Mouse (Mus musculus) forebrain, postnatal 0 days (tissue): ENCODE measurements around the gene Gm10337. TPM values are rescaled to one million over a fixed set of nuclear protein-coding genes. Genes with fewer than 3 reads are reported as not detected.

ENCODE experiments used
- ATAC-seq: fragments of 200-750 bp; cut with Nextera tagmentation; 2 replicates; pipeline ENCODE4 v1.8.0; 2017; ENCODE audit warnings: mild to moderate bottlenecking, moderate library complexity
- DNase-seq: peaks from one replicate; pipeline ENCODE4 v3.0.0-alpha.2; 2015
- H3K27ac ChIP-seq: fragments of 300-500 bp; sonication (generic); 2 replicates; pipeline ENCODE4 v1.5.1; 2014; ENCODE audit warnings: low read depth, mild to moderate bottlenecking, antibody characterized with exemption, low read length, moderate library complexity, mixed read lengths
- H3K27me3 ChIP-seq: fragments of 300-500 bp; sonication (generic); 2 replicates; pipeline ENCODE4 v1.6.1; 2014; ENCODE audit warnings: mild to moderate bottlenecking, low read length, mixed read lengths; ENCODE audit not compliant: insufficient read depth
- H3K36me3 ChIP-seq: fragments of 300-500 bp; sonication (generic); 2 replicates; pipeline ENCODE4 v1.6.1; 2014; ENCODE audit warnings: mild to moderate bottlenecking, moderate library complexity; ENCODE audit not compliant: insufficient read depth
- H3K4me1 ChIP-seq: fragments of 300-500 bp; sonication (generic); 2 replicates; pipeline ENCODE4 v1.6.1; 2014; ENCODE audit warnings: antibody characterized with exemption; ENCODE audit not compliant: insufficient read depth
- H3K4me2 ChIP-seq: fragments of 300-500 bp; sonication (generic); 2 replicates; pipeline ENCODE4 v1.6.1; 2014; ENCODE audit warnings: low read depth, mild to moderate bottlenecking, moderate library complexity
- H3K4me3 ChIP-seq: fragments of 300-500 bp; sonication (generic); 2 replicates; pipeline ENCODE4 v1.5.1; 2014; ENCODE audit warnings: low read depth, low read length, mixed read lengths
- H3K9ac ChIP-seq: fragments of 300-500 bp; sonication (generic); 2 replicates; pipeline ENCODE4 v1.6.1; 2014; ENCODE audit warnings: mild to moderate bottlenecking
- H3K9me3 ChIP-seq: fragments of 300-500 bp; sonication (generic); 2 replicates; pipeline ENCODE4 v1.6.1; 2016; ENCODE audit warnings: low read length
- CTCF ChIP-seq: sonication (generic); IDR thresholded peaks from 2 replicates; pipeline ENCODE4 v1.5.1; 2016; ENCODE audit warnings: antibody characterized with exemption, control low read depth, low read depth
- WGBS: fragments of 180-500 bp; shearing (Covaris S2); extraction: QIAGEN DNeasy Blood & Tissue Kit; methylation state at CpG from one replicate; pipeline ENCODE4 v1.1.7; 2014; 5-methylcytosine and 5-hydroxymethylcytosine counted together
- polyA plus RNA-seq: library from polyadenylated mRNA; unstranded; fragments of >200 nt; fragmentation: Nextera tagmentation; extraction: Ambion mirVana; gene quantifications from 2 replicates; pipeline ENCODE4 v1.2.1, GENCODE M21; 2015
- total RNA-seq: library from RNA; depleted of rRNA; stranded (reverse); fragments of >200 nt; gene quantifications from 2 replicates; pipeline ENCODE4 v1.2.3, GENCODE M21; 2014

The Gm10337 gene
- total and polyA plus RNA-seq, 2 experiments from 2014 or later: 4.2 TPM; not detected in 1

GRCm38 (mm10) chr15:102505073-102505769 is 1.7 kb downstream of the Gm10337 start:
- Histone ChIP-seq H3K27me3 (no peaks in the 10 kb centered on the region), H3K9ac (no peak overlapping the region), H3K4me1 (peaks cover 14% of the 10 kb centered on the region), H3K4me3 (no peak overlapping the region), H3K9me3 (no peaks in the 10 kb centered on the region), H3K4me2 (no peak overlapping the region), H3K27ac (no peak overlapping the region), H3K36me3 (peaks cover 68% of the 10 kb centered on the region)
- no peak for DNase-seq
- WGBS: 79% methylated on average over 12 of the region's 12 CpGs
- no peak for ATAC-seq
- no peak for TF ChIP-seq CTCF

DNA sequence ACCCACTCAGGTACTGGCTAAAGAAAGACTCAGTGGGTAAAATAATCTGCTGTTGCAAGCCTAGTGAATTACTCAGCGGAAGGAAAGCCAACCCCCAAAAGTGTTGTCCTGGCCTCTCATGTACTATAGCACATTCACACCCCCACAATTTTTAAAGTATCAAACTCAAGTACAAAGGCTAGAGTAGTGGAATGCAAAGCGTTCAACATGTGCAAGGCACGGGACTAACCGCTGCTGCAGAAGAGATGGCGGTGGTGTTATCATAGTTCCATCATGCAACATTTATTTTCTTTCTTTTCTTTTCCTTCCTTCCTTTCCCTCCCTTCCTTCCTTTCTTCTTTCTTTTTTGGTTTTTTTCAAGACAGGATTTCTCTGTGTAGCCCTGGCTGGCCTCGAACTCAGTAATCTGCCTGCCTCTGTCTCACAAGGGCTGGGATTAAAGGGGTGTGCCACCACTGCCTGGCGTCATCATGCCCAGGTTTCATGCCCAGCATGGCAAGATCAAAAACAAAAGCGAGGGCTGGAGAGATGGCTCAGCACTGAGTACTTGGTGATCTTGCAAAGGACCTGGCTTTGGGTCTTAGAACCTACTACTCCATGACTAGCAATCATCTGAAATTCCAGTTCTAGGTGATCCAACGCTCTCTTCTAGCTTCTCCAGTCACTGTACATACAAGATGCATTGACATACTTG is 2.4 kb downstream of the Gm10337 start:
- Histone ChIP-seq H3K27ac (no peak overlapping the region), H3K36me3 (peaks cover 61% of the 10 kb centered on the region), H3K4me1 (peaks cover 16% of the 10 kb centered on the region), H3K27me3 (no peaks in the 10 kb centered on the region), H3K4me3 (no peak overlapping the region), H3K9me3 (no peaks in the 10 kb centered on the region), H3K4me2 (no peak overlapping the region), H3K9ac (no peak overlapping the region)
- ATAC-seq (no peak), DNase-seq (no peak)
- WGBS: 86% methylated on average over 9 of the region's 9 CpGs
- no peak for TF ChIP-seq CTCF

DNA sequence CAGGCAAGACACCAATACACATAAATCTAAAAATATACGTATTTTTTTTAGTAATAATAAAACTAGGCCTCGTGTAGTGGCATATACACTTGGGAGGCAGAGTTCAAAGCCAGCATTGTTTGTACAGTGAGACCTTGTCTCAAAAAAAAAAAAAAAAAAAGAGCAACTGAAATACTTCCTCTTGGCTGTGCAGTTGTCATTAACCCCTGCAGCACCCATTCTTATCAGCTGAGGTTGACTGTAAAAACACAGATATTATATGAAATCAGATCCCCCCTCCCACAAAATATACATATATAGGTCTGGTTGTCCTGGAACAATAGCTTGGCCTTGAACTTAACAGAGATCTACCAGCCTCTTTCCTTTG is 2.9 kb downstream of the Gm10337 start:
- no peak overlapping the region for H3K4me2 ChIP-seq
- peaks cover 21% of the 10 kb centered on the region for H3K4me1 ChIP-seq
- H3K9ac ChIP-seq: no peak overlapping the region
- TF ChIP-seq CTCF: no peak
- no peaks in the 10 kb centered on the region for H3K9me3 ChIP-seq
- ATAC-seq (no peak), DNase-seq (no peak)
- peaks cover 55% of the 10 kb centered on the region for H3K36me3 ChIP-seq
- H3K27ac ChIP-seq: no peak overlapping the region
- no peaks in the 10 kb centered on the region for H3K27me3 ChIP-seq
- H3K4me3 ChIP-seq: no peak overlapping the region
- 51% methylated on average over 2 of the region's 2 CpGs for WGBS

DNA sequence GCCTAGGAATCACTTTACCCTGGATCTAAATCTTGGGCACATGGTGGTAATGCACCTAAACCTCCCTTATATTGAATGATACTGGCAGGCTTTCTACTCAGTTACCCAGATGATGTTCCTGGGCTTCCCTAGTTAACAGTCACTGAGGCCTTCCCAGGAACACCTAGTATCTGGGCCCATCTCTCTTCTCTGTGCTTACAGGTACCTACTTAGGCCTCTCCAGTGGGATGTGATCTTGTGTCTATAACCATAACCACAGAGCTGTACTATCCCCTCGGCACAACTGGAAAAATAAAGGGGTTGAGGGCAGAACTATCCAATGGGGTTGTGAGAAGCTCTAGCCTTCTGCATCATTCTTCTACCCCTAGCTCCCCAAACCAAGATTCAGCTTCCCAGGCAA is 3.3 kb downstream of the Gm10337 start:
- Histone ChIP-seq H3K27ac (no peak overlapping the region), H3K36me3 (peaks cover 51% of the 10 kb centered on the region), H3K4me3 (no peak overlapping the region), H3K9ac (no peak overlapping the region), H3K9me3 (no peaks in the 10 kb centered on the region), H3K4me2 (no peak overlapping the region), H3K4me1 (peaks cover 26% of the 10 kb centered on the region), H3K27me3 (no peaks in the 10 kb centered on the region)
- TF ChIP-seq CTCF: no peak
- WGBS: 85% methylated on average over 1 of the region's 1 CpGs
- DNase-seq (no peak), ATAC-seq (no peak)

DNA sequence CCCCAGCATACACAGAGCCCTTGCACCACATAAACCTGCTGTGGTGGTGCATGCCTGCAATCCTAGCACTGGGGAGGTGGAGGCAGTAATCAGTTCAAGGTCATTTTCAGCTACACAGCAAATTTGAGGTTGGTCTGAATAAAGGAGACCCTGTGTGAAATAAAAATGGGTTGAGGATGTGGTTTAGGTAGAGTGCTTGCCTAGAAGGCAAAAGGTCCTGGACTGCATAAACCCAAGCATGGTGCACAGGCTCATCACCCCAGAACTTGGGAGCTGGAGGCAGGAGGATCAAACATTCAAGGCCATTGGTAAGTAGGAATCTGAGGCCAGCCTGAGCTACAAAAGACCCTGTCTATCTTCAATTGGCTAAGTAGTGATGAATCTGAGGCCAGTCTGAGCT is 4.0 kb downstream of the Gm10337 start:
- H3K4me3 ChIP-seq: no peak overlapping the region
- H3K27me3 ChIP-seq: no peaks in the 10 kb centered on the region
- peaks cover 44% of the 10 kb centered on the region for H3K36me3 ChIP-seq
- no peak overlapping the region for H3K27ac ChIP-seq
- peaks cover 26% of the 10 kb centered on the region for H3K4me1 ChIP-seq
- no peak overlapping the region for H3K9ac ChIP-seq
- H3K9me3 ChIP-seq: no peaks in the 10 kb centered on the region
- DNase-seq (no peak), ATAC-seq (no peak)
- TF ChIP-seq CTCF: no peak
- H3K4me2 ChIP-seq: no peak overlapping the region

DNA sequence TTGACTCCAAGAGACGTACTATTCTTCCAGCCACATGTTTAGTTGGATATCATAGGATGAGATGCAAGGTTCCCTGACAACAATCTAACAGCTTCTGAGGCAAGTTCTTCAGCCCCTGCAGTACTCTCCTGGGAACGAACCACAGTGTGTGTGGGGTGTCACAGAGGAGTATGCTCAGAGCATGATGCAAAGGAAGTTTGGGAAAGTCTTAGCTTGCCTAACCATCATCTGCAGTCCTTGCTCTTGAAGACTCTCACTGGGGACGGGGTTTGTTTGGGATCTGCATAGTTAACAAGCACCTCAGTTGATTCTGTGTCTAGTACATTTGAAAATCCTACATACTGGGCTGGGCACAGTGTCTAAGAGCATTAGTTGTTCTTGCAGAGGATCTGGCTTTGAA is 4.8 kb downstream of the Gm10337 start:
- ATAC-seq: no peak
- H3K27me3 ChIP-seq: no peaks in the 10 kb centered on the region
- H3K9ac ChIP-seq: no peak overlapping the region
- peaks cover 26% of the 10 kb centered on the region for H3K4me1 ChIP-seq
- H3K9me3 ChIP-seq: no peaks in the 10 kb centered on the region
- no peak overlapping the region for H3K4me2 ChIP-seq
- no peak for TF ChIP-seq CTCF
- no peak overlapping the region for H3K4me3 ChIP-seq
- H3K36me3 ChIP-seq: peaks cover 36% of the 10 kb centered on the region
- DNase-seq: no peak
- H3K27ac ChIP-seq: no peak overlapping the region
- 79% methylated on average over 3 of the region's 3 CpGs for whole genome bisulfite sequencing

DNA sequence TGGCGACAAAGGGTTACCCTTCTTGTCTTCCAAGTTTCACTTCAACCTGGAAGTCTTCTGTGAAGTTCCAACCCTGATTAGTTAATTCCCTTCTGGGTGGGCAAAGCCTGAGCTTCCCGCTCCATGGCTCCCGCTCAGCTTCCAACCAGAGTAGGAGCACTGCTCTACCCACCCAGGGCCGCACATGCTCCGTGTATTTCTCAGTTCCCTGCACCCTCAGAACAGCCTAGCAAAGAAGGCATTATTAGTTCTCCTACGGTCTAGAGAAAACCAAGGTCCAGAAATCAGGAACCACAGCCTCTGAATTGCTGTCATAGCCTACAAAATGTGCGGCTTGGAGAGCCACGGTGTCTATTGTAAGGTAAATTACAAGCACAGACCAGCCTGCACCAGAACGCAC is 6.6 kb downstream of the Gm10337 start:
- H3K4me2 ChIP-seq: peak overlapping the region; percentile 88
- DNase-seq (peak; percentile 77), ATAC-seq (peak; percentile 87)
- no peaks in the 10 kb centered on the region for H3K27me3 ChIP-seq
- peak overlapping the region; percentile 96 for H3K27ac ChIP-seq
- no peaks in the 10 kb centered on the region for H3K9me3 ChIP-seq
- peak overlapping the region; percentile 83 for H3K9ac ChIP-seq
- WGBS: 4% methylated on average over 9 of the region's 9 CpGs
- peak overlapping the region; percentile 66 for H3K4me3 ChIP-seq
- peaks cover 27% of the 10 kb centered on the region for H3K4me1 ChIP-seq
- no peak for TF ChIP-seq CTCF
- H3K36me3 ChIP-seq: peaks cover 19% of the 10 kb centered on the region
